Mouse (Mus musculus): ENCODE data around the gene Gpam.

- no peak for TF ChIP-seq CTCF (IDR thresholded peaks at IDR 0.05; ENCODE audit: control insufficient read depth, insufficient read depth, low read length)
- TF ChIP-seq POLR2A (IDR thresholded peaks at IDR 0.05; ENCODE audit: borderline replicate concordance, control insufficient read depth, low read depth, low read length) = no peak
These were observed 40.7 kb upstream of the Gpam start for GRCm38 (mm10) chr19:55167741-55168140.
